Mouse (Mus musculus) T-helper 17 cell (primary cell): ENCODE results near the gene Nelfb.

Experiments
- in situ Hi-C, 2 experiments: fragments of 300-600 bp; cut with MboI, MseI; formaldehyde crosslinking; loops; 1 replicate in 1 of 2; 2 replicates in 1 of 2; pipeline ENCODE4 v1.15.1; 2025; ENCODE audit warnings: high pct_unique_total_duplicates in 2 of 2

Gene Nelfb

GRCm38 (mm10) chr2:25211121-25211670, at the start of gene Nelfb:
TSS of gene Nelfb (minus strand) at chr2:25211489.
- in situ Hi-C loops = loop anchor here in 1 of 2 experiments (25.0 kb wide), 1 partner anchor 1701 kb away; the partner anchor contains the start of genes Med22, Rpl7a, Surf1 and Surf2

- in situ Hi-C loops = loop anchor here in 1 of 2 experiments (5.0 kb wide), 1 partner anchor 37 kb away; the partner anchor contains the start of gene Tubb4b
These were observed 47.6 kb upstream of the Nelfb start for GRCm38 (mm10) chr2:25258887-25259286.

GRCm38 (mm10) chr2:25257250-25257649, 46.0 kb upstream of the Nelfb start:
- in situ Hi-C loops = loop anchor here in 1 of 2 experiments (5.0 kb wide), 1 partner anchor 35 kb away; the partner anchor contains the start of gene Tubb4b

GRCm38 (mm10) chr2:25256443-25257109, 45.3 kb upstream of the Nelfb start:
- in situ Hi-C loops = loop anchor here in 1 of 2 experiments (5.0 kb wide), 1 partner anchor 34 kb away; the partner anchor contains the start of gene Tubb4b

- in situ Hi-C loops = loop anchor here in 1 of 2 experiments (5.0 kb wide), 1 partner anchor 33 kb away; the partner anchor contains the start of gene Tubb4b
These were observed 44.0 kb upstream of the Nelfb start, which contains the start of gene Tmem203 for GRCm38 (mm10) chr2:25255284-25255779. TSS of gene Tmem203 (plus strand) at chr2:25255439.

- in situ Hi-C loops = loop anchor here in 1 of 2 experiments (5.0 kb wide), 1 partner anchor 60 kb away; no protein-coding TSS in a partner anchor
These were observed 41.0 kb upstream of the Nelfb start for GRCm38 (mm10) chr2:25252331-25252730.

- in situ Hi-C loops = no loop called here
These were observed 35.1 kb upstream of the Nelfb start, which contains the start of gene AL732309.1 for GRCm38 (mm10) chr2:25246183-25247072. TSS of gene AL732309.1 (minus strand) at chr2:25246863.

GRCm38 (mm10) chr2:25244144-25244543, 32.9 kb upstream of the Nelfb start:
- in situ Hi-C loops = no loop called here

GRCm38 (mm10) chr2:25243342-25243741, 32.1 kb upstream of the Nelfb start:
- in situ Hi-C loops = no loop called here

- in situ Hi-C loops = no loop called here
These were observed 30.8 kb upstream of the Nelfb start, which contains the start of the genes Rnf208 and Cysrt1 for GRCm38 (mm10) chr2:25242101-25242506. TSS of gene Rnf208 (plus strand) at chr2:25242255. TSS of gene Cysrt1 (minus strand) at chr2:25242452.

GRCm38 (mm10) chr2:25241438-25241775, 30.1 kb upstream of the Nelfb start:
- in situ Hi-C loops = no loop called here

GRCm38 (mm10) chr2:25240723-25241437, 29.6 kb upstream of the Nelfb start:
- in situ Hi-C loops = no loop called here

GRCm38 (mm10) chr2:25240310-25240709, 29.0 kb upstream of the Nelfb start:
- in situ Hi-C loops = no loop called here

- in situ Hi-C loops = no loop called here
These were observed 28.5 kb upstream of the Nelfb start for GRCm38 (mm10) chr2:25239766-25240165.

GRCm38 (mm10) chr2:25238106-25238505, 26.8 kb upstream of the Nelfb start:
- in situ Hi-C loops = no loop called here

- in situ Hi-C loops = no loop called here
These were observed 26.2 kb upstream of the Nelfb start for GRCm38 (mm10) chr2:25237522-25237921.

- in situ Hi-C loops = no loop called here
These were observed 25.3 kb upstream of the Nelfb start, which contains the start of gene Rnf224 for GRCm38 (mm10) chr2:25236614-25237013. TSS of gene Rnf224 (minus strand) at chr2:25236787.

GRCm38 (mm10) chr2:25234551-25235220, 23.4 kb upstream of the Nelfb start:
- in situ Hi-C loops = no loop called here

- in situ Hi-C loops = no loop called here
These were observed 22.8 kb upstream of the Nelfb start, which contains the start of gene Slc34a3 for GRCm38 (mm10) chr2:25234050-25234449. TSS of gene Slc34a3 (minus strand) at chr2:25234364.

- in situ Hi-C loops = no loop called here
These were observed 22.1 kb upstream of the Nelfb start for GRCm38 (mm10) chr2:25233421-25233820.
